Mouse (Mus musculus) midbrain, embryonic 13.5 days (tissue): ENCODE measurements at regions not wholly inside any gene's neighbourhood (a gene's known extent, or its start where the extent isn't known, plus 50 kb on each side); places are given as distances from the start of the nearest gene placed in this dataset.
"Not testable (repeated sequence)": the region's sequence is repeated elsewhere in the genome, so short reads cannot be mapped to it uniquely, and the experiment has no call there.

Source experiments
- ATAC-seq: fragments of 200-750 bp; cut with Nextera tagmentation; 2 replicates; pipeline ENCODE4 v1.8.0; 2017; ENCODE audit warnings: mild to moderate bottlenecking, moderate TSS enrichment, moderate library complexity
- H3K27ac ChIP-seq: fragments of 300-500 bp; sonication (generic); 2 replicates; pipeline ENCODE4 v1.5.1; 2015; ENCODE audit warnings: inconsistent platforms, mild to moderate bottlenecking, moderate library complexity
- H3K27me3 ChIP-seq: fragments of 300-500 bp; sonication (generic); 2 replicates; pipeline ENCODE4 v1.6.1; 2015; ENCODE audit warnings: mild to moderate bottlenecking, inconsistent platforms
- H3K36me3 ChIP-seq: fragments of 300-500 bp; sonication (generic); 2 replicates; pipeline ENCODE4 v1.6.1; 2015; ENCODE audit warnings: mild to moderate bottlenecking, inconsistent platforms
- H3K4me1 ChIP-seq: fragments of 300-500 bp; sonication (generic); replicated peaks from 2 replicates; pipeline ENCODE4 v1.6.1; 2015; ENCODE audit warnings: inconsistent platforms
- H3K4me2 ChIP-seq: fragments of 300-500 bp; sonication (generic); replicated peaks from 2 replicates; pipeline ENCODE4 v1.6.1; 2015; ENCODE audit warnings: moderate library complexity, mild to moderate bottlenecking, inconsistent platforms
- H3K4me3 ChIP-seq: fragments of 300-500 bp; sonication (generic); replicated peaks from 2 replicates; pipeline ENCODE4 v1.5.1; 2015; ENCODE audit warnings: mild to moderate bottlenecking, inconsistent platforms
- H3K9ac ChIP-seq: fragments of 300-500 bp; sonication (generic); replicated peaks from 2 replicates; pipeline ENCODE4 v1.6.1; 2015; ENCODE audit warnings: mild to moderate bottlenecking, inconsistent platforms
- H3K9me3 ChIP-seq: fragments of 300-500 bp; sonication (generic); 2 replicates; pipeline ENCODE4 v1.6.1; 2016; ENCODE audit warnings: mild to moderate bottlenecking, inconsistent platforms
- WGBS: fragments of 180-500 bp; shearing (Covaris S2); methylation state at CpG from one replicate; pipeline ENCODE4 v1.1.7; 2015; 5-methylcytosine and 5-hydroxymethylcytosine counted together

GRCm38 (mm10) chrX:110269652-110270051 lies 544.4 kb upstream of the Pou3f4 start:
- no peaks in the 10 kb centered on the region for H3K36me3 ChIP-seq
- H3K9ac ChIP-seq, result no peak overlapping the region
- H3K27ac ChIP-seq, result no peak overlapping the region
- no peaks in the 10 kb centered on the region for H3K4me1 ChIP-seq
- H3K9me3 ChIP-seq, result no peaks in the 10 kb centered on the region
- no peaks in the 10 kb centered on the region for H3K27me3 ChIP-seq
- no peak overlapping the region for H3K4me2 ChIP-seq
- no peak for ATAC-seq
- no peak overlapping the region for H3K4me3 ChIP-seq

DNA sequence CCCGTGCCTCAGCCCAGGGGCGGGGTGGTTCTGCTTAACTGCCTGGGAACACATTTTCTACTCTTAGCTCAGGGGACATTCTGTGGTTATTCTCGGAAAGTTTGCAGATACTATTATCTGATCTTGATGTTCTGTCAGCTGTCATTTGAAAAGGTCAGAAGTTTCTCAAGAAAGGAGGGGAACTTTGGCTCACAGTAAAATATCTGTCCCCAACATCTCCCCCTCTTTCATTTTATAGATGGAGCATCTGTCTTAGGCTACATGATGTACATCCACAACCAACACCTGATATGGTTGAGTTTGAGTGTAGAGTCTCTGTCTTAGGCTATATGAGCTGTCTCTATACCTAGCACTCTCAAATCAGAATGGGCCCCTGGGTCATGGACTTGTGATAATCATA lies 539.8 kb upstream of the Pou3f4 start:
- WGBS, result 90% methylated on average over 3 of the region's 3 CpGs
- ATAC-seq, H3K4me3 ChIP-seq, H3K4me2 ChIP-seq, H3K27ac ChIP-seq, H3K9ac ChIP-seq, H3K4me1 ChIP-seq, H3K27me3 ChIP-seq, H3K9me3 ChIP-seq, H3K36me3 ChIP-seq: not testable (repeated sequence)

- H3K27ac ChIP-seq, result no peak overlapping the region
- no peaks in the 10 kb centered on the region for H3K36me3 ChIP-seq
- no peak for ATAC-seq
- no peaks in the 10 kb centered on the region for H3K9me3 ChIP-seq
- H3K4me1 ChIP-seq, result no peaks in the 10 kb centered on the region
- no peaks in the 10 kb centered on the region for H3K27me3 ChIP-seq
- 95% methylated on average over 4 of the region's 4 CpGs for WGBS
- no peak overlapping the region for H3K9ac ChIP-seq
- H3K4me3 ChIP-seq, result no peak overlapping the region
- H3K4me2 ChIP-seq, result no peak overlapping the region
Observed at GRCm38 (mm10) chrX:110275390-110275789, 538.7 kb upstream of the Pou3f4 start.

DNA sequence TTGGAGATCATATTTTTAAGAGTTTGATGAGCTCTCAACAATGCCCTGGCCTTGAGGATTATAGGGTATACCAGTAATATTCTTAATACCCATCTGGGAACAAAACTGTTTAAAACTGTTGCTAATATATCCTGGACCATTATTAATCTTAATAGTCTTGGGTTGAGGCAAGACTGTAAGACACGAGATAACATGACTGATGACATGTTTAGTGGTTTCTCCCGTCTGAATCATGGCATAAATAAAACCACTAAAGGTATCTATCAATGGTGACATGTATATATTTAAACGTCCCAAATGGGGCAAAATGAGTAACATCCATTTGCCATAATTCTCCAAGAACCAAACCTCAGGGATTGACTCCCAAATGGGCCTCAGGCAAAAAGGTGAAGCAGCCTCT lies 538.2 kb upstream of the Pou3f4 start:
- Histone ChIP-seq H3K27me3 (no peaks in the 10 kb centered on the region), H3K4me2 (no peak overlapping the region), H3K4me3 (no peak overlapping the region), H3K9ac (no peak overlapping the region), H3K36me3 (no peaks in the 10 kb centered on the region), H3K27ac (no peak overlapping the region), H3K4me1 (no peaks in the 10 kb centered on the region), H3K9me3 (no peaks in the 10 kb centered on the region)
- no peak for ATAC-seq
- 85% methylated on average over 3 of the region's 3 CpGs for WGBS

DNA sequence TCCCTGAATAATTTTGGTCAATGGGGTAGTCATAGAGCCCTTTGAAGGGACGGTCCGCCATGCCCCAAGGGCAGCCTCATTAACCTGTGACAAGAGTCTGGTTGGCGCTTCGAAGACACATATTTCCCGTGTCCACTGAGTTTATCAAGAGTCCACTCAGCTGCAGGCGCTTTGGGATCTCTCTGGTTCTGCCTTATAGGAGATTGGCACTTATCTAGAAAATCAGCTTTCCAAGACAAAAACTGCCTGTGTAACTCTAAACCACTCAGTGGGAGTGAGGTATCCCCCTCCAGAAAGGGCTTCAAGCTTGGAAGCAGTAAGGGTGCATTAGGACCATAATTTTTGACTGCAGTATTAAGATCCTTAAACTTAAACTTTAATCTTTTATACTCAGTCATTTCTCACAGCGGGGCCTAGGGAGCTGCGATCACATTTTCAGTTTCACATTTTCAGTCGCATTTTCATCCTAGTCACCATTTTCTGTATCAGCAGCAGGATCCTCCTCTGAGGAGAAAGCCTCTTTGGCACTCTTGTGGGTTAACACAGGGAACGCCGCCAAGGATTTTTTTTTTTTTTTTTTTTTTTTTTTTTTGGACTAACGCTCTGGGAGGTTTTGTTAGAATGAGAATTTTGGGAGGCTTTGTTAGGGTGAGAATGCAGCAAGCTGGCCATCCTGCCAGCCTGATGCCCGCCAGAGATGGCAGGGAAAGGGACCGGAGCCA lies 534.4 kb upstream of the Pou3f4 start:
- 89% methylated on average over 14 of the region's 14 CpGs for WGBS
- Histone ChIP-seq H3K4me2 (no peak overlapping the region), H3K27ac (no peak overlapping the region), H3K27me3 (no peaks in the 10 kb centered on the region), H3K9me3 (no peaks in the 10 kb centered on the region), H3K4me1 (no peaks in the 10 kb centered on the region), H3K9ac (no peak overlapping the region), H3K4me3 (no peak overlapping the region), H3K36me3 (no peaks in the 10 kb centered on the region)
- no peak for ATAC-seq

GRCm38 (mm10) chrX:110281389-110281872 lies 532.6 kb upstream of the Pou3f4 start:
- not testable (repeated sequence) for H3K27ac ChIP-seq, H3K4me3 ChIP-seq, H3K4me2 ChIP-seq, H3K27me3 ChIP-seq, H3K36me3 ChIP-seq, ATAC-seq, H3K4me1 ChIP-seq, H3K9me3 ChIP-seq, H3K9ac ChIP-seq
- 93% methylated on average over 13 of the region's 13 CpGs for WGBS

DNA sequence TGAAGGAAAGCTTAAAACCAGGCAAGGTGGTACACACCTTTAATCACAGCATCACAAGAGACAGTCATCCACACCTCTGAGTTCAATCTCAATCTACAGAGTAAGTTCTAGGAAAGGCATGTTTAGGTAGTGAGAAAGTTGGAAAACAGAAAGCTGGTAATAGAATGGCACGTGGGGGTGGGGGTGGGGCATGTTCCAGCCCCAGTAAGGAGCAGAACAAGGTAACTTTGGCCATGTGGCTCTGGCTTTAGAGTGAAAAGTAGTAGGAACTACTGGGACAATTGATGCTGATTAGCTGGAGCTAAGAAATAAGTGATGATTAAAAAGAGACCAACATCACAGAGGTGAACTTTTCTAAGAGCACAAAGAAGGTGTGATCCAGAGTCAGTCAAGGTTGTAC lies 532.2 kb upstream of the Pou3f4 start:
- Histone ChIP-seq H3K4me2 (no peak overlapping the region), H3K27ac (no peak overlapping the region), H3K4me1 (no peaks in the 10 kb centered on the region), H3K4me3 (no peak overlapping the region), H3K9me3 (no peaks in the 10 kb centered on the region), H3K36me3 (no peaks in the 10 kb centered on the region), H3K27me3 (no peaks in the 10 kb centered on the region), H3K9ac (no peak overlapping the region)
- 60% methylated on average over 1 of the region's 1 CpGs for WGBS
- no peak for ATAC-seq

DNA sequence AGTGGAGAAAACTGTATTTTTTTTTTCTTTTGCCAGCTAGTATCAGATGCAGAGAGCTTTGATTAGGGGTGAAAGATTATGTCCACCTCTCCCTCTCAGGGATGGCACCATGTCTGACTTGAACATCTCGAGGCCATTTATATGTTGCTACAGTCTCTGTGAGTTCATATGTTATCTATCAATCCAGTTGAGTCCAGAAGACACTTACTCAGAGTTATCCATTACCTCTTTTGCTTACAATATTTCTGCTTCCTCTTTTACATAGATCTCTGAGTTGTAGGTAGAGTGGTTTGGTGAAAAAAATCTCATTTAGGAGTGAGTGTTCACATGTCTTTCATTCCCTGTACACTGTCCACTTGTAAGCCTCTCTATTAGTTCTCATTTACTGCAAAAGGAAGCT lies 524.7 kb upstream of the Pou3f4 start:
- Histone ChIP-seq H3K36me3 (no peaks in the 10 kb centered on the region), H3K9me3 (no peaks in the 10 kb centered on the region), H3K4me2 (no peak overlapping the region), H3K27ac (no peak overlapping the region), H3K4me3 (no peak overlapping the region), H3K27me3 (no peaks in the 10 kb centered on the region), H3K9ac (no peak overlapping the region), H3K4me1 (no peaks in the 10 kb centered on the region)
- 74% methylated on average over 1 of the region's 1 CpGs for WGBS
- no peak for ATAC-seq

DNA sequence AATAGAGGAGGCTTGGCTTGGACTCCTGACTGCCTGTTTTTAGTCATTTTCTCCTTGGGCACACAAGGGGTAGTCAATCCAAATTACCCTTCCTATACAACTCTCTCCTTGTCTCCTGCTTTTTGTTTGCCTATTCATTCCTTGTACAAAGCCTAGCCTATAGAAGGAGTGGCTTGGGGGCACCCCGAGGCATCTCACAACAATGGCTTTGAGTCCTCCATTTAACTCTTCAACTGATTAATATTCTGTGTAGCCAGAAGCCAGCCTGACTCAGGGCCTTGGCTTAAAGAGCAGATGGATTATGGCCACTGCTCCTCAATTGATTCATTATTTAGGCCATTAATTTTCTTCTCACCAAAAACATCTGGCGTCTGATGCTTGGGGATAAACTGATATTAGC lies 506.4 kb upstream of the Pou3f4 start:
- Histone ChIP-seq H3K9me3 (no peaks in the 10 kb centered on the region), H3K36me3 (no peaks in the 10 kb centered on the region), H3K4me1 (0 out of 2 replicates have a peak, but pooled peaks cover 5% of the 10 kb centered on the region), H3K9ac (no peak overlapping the region), H3K4me3 (no peak overlapping the region), H3K4me2 (no peak overlapping the region), H3K27me3 (no peaks in the 10 kb centered on the region), H3K27ac (no peak overlapping the region)
- 28% methylated on average over 2 of the region's 2 CpGs for WGBS
- ATAC-seq, result peak; percentile 90

DNA sequence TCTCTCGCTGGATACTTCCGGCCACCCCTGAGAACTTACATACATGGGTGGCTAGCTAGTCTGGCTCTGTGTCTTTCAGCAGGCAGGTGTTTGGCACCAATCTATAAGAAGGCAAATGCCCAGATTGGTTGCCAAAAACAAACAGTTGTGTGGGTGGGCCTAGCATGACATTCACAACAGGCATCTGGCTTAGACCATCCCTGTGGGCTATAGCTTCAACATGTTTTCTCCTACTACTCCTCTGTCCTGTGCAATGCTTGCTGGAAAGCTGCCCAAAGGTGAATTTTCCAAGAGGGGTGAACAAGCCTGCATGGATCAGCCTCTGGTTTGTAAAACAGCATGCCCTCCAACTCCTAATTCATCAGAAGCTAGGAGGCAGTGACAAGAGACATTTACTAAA lies 505.3 kb upstream of the Pou3f4 start:
- 0 out of 2 replicates have a peak, but pooled peaks cover 5% of the 10 kb centered on the region for H3K4me1 ChIP-seq
- no peak overlapping the region for H3K4me2 ChIP-seq
- no peak overlapping the region for H3K9ac ChIP-seq
- no peaks in the 10 kb centered on the region for H3K9me3 ChIP-seq
- no peaks in the 10 kb centered on the region for H3K36me3 ChIP-seq
- H3K27me3 ChIP-seq, result no peaks in the 10 kb centered on the region
- H3K27ac ChIP-seq, result peak overlapping the region; percentile 53
- 64% methylated on average over 2 of the region's 2 CpGs for WGBS
- peak; percentile 55; the same call in 1 of the 2 replicates for ATAC-seq
- no peak overlapping the region for H3K4me3 ChIP-seq

GRCm38 (mm10) chrX:110317825-110318769 lies 496.0 kb upstream of the Pou3f4 start:
- Histone ChIP-seq H3K27me3 (no peaks in the 10 kb centered on the region), H3K9ac (no peak overlapping the region), H3K27ac (no peak overlapping the region), H3K4me2 (no peak overlapping the region), H3K9me3 (no peaks in the 10 kb centered on the region), H3K4me3 (no peak overlapping the region), H3K4me1 (no peaks in the 10 kb centered on the region), H3K36me3 (no peaks in the 10 kb centered on the region)
- WGBS, result 42% methylated on average over 8 of the region's 8 CpGs
- no peak for ATAC-seq

GRCm38 (mm10) chrX:110320250-110320649 lies 493.8 kb upstream of the Pou3f4 start:
- H3K4me2 ChIP-seq, result no peak overlapping the region
- no peaks in the 10 kb centered on the region for H3K36me3 ChIP-seq
- no peak for ATAC-seq
- no peak overlapping the region for H3K9ac ChIP-seq
- no peaks in the 10 kb centered on the region for H3K4me1 ChIP-seq
- no peaks in the 10 kb centered on the region for H3K27me3 ChIP-seq
- no peak overlapping the region for H3K4me3 ChIP-seq
- no peak overlapping the region for H3K27ac ChIP-seq
- no peaks in the 10 kb centered on the region for H3K9me3 ChIP-seq
